Mouse (Mus musculus) adrenal gland, adult 18-20 months (tissue): ENCODE data around the gene Gimap8. TPM values are rescaled to one million over a fixed set of nuclear protein-coding genes. Genes with fewer than 3 reads are reported as not detected.
"Not testable (repeated sequence)": the region's sequence is repeated elsewhere in the genome, so short reads cannot be mapped to it uniquely, and the experiment has no call there.

Experiments used
- DNase-seq, 2 experiments: peaks; one replicate each; pipeline ENCODE4 v3.0.0; 2021 to 2022; ENCODE audit warnings: low spot score in 2 of 2
- long read RNA-seq, 2 experiments: library from polyadenylated mRNA; stranded (forward); transcript quantifications; one replicate each; pipeline ENCODE4 v2.0.0; 2021
- total RNA-seq, 2 experiments: library from RNA; stranded (reverse); gene quantifications; 1 replicate in 1 of 2; 2 replicates in 1 of 2; pipeline ENCODE4 v1.2.3; 2021

Gene Gimap8
- 10 to 100 TPM in 1 of 2 experiments, 1 to 10 TPM in 1; 9.2 to 10.9 TPM for total RNA-seq
- long read RNA-seq, experiment 1, partial matches to known transcripts = 0 of 3 reads
- long read RNA-seq, experiment 1, other reads (novel, unspliced or antisense) = 1 of 3 reads
- long read RNA-seq, experiment 2, partial matches to known transcripts = 1 of 5 reads
- long read RNA-seq, experiment 2, other reads (novel, unspliced or antisense) = 1 of 5 reads

DNA sequence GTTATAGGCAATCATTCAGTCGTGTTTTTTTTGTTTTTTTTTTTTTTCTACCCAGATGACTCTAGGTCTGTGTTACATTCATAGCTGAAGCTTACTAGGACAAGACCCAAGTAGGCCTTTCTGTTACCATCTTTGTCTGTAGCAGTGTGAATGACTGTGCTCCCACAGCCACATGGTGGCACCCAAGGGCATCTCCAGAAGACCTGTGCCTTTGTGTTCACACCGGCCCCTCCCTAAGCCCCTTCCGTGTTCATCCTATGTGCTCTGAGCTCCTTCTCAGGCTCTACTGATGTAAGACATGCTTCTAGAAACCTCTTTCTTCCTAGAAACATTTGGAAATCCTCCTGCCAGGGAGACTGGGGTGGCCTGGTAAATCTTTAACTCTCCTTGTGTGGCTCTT lies at the start of gene Gimap8:
Gene Gimap8, plus strand, starts transcription at position 240 of the 400 bp plus-strand sequence.
- DNase-seq = peak in 1 of 2 experiments; percentile 47

GRCm38 (mm10) chr6:48600594-48600993 lies 46.4 kb upstream of the Gimap8 start:
- no peak for DNase-seq

DNA sequence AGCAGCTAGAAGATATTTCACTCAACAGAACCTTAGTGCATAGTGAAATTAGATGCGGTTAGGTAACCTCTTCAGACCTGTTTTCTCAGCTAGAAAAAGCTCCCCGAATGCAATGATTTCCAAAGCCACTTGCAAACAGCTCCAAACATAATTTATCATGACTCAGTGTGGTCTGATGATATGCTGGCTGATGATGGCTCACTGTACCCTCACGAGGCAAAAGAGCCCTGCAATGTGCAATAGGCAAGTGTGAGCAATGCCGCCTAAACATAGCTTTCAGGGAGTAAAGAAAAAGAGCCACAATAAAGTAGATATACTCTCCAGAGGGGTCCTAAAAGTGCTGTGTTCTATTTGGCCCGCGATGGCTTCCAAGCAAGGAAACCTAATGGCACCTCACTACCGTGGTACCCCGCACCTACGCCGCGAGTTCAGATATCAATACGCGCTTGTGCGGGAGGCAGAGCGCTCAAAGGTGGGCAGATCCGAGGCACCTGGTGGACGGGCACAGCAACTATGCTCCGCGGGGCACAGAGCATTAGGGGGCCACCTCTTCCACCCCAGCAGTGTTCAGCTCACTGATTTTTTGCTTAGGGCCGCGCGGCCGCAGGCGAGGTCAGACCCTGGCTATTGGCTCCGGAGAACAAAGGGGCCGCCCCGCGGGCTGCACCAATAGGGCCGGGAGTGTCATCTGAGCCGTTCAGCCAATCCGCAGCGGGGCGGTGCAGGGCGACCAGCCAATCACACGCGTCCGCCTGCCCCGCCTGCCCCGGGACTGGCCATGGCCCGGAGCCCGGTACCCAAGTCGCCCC lies 45.6 kb upstream of the Gimap8 start, which contains the start of gene Zfp775:
Gene Zfp775, plus strand, starts transcription at position 793 of the 809 bp plus-strand sequence.
- DNase-seq = peak; percentile 92 to 93

DNA sequence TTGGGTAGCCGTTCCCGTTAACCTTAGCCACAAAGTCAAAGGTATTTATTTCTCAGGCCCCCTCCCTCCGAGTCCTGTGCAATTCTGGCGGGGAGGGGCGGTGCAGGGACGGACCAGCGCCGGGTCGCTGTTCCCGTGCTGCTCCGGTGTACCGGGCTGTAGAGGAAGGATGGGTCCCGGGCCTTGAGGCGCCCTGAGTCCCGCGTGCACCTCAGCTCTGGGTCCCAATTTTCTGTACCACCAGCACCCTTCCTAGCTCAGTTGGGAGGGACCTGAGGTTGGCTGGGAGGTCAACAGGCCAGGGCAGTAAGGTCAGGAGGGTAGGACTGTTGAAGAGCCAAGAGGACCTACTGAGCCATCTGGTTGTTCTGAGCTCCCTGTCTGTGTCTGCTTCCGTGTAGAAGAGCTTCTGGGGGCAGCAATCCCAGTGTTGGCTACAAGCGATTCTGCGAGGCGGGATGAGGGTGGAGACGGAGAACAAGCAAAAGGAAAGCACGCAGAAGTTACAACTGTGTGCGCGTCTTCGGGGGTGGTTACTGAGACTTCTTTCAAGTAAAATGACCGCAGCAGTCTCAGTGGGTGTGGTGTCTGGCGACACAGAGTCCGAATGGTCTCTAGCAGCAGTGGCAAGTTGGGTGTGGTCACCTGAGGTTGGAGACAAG lies 44.8 kb upstream of the Gimap8 start:
- DNase-seq = peak in 1 of 2 experiments; percentile 41

DNA sequence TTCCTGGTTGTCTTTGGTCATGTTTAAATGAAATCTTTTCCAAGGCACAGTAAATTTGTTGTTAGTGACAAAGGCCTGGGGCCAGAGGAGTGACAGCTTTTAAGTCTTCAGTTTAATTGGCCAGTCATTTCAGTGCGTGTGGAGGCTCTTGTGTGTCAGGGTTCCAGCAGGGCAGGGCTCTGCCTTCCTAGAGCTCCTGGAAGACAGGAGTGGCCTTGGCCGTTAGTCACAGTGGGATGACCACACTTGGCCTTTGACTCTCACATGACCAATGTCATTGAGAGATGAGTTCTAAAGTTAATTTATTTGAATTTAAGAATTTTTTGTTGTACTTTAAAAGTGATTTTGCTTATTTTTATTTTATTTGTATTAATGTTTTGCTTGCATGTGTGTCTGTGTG lies 38.9 kb upstream of the Gimap8 start:
- peak in 1 of 2 experiments; percentile 41 for DNase-seq

- no peak for DNase-seq
These were observed 37.5 kb upstream of the Gimap8 start for GRCm38 (mm10) chr6:48609512-48609911.

- no peak for DNase-seq
These were observed 36.4 kb upstream of the Gimap8 start for GRCm38 (mm10) chr6:48610657-48611056.

DNA sequence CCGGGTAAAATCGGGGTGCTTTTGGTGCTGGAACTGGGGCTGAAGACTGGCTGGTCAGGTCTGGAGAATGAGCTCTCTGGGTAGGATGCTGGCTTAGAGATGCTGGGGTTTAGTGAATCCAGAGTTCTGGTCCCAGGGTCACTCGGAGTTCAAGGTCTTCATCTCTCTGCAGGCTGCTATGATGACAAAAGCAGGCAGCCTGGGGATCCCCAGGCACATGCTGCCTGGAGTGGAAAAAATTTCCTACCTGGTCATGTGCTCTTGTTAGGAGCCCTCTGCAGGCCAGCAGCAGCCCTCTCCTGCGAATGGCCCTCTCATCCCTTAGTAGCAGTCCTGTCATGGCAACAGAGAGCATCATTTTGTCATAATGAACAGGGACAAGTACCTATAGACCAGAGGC lies 33.6 kb upstream of the Gimap8 start:
- DNase-seq = no peak

DNA sequence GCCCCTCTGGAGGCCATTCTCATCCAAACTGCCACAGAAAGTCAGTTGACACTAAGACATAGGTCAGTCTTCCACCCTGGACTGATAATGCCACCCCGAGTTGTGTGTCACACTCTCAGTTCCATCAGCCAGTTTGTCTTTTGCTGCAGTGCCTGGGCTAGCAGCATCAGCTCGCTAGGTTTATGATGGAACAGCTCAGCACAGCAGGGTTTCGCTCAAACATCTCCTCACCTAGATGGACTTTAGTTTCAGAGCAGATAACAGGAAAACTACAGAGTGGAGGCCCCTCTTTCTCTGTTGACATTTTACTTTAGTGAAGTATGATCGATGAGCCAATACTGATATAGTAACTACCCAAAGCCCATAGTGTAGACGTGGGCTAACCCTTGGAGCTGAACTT lies 32.3 kb upstream of the Gimap8 start:
- no peak for DNase-seq

DNA sequence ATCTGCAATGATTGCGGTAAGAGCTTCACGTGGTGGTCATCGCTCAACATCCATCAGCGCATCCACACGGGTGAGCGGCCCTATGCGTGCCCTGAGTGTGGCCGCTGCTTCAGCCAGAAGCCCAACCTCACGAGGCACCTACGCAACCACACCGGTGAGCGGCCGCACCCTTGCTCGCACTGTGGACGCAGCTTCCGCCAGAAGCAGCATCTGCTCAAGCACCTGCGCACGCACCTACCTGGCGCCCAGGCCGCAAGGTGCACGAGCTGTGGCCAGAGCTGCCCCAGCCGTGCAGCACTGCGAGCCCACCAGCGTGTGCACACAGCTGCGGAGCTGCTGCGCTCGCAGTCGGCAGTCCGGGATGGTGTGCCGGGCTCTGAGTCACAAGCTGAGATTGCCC lies 27.0 kb upstream of the Gimap8 start:
- no peak for DNase-seq

DNA sequence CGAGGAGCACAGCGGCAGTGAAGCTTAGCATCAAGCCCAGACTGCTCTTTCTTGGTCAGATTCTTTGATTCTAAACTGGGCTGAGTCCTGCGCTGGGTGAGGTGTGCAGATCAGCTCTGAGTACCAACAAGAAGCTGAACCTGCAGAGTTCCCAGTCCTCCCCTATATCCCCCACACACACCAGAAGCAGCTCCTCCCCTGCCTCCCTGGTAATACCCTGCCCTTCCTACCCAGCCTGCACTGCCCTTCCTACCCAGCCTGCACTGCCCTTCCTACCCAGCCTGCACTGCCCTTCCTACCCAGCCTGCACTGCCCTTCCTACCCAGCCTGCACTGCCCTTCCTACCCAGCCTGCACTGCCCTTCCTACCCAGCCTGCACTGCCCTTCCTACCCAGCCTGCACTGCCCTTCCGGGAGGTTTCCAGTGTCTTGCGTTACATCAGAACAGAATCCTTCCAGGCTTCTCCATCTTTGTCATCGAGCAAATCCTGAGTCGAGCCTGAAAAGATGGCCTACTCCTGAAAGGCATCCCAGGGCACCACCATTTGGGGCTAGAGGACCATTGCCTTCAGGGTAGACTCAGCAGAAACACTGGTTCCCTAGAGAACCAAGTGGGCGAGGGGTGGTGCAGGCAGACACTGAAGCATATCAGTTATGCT lies 24.7 kb upstream of the Gimap8 start:
- DNase-seq = not testable (repeated sequence)

DNA sequence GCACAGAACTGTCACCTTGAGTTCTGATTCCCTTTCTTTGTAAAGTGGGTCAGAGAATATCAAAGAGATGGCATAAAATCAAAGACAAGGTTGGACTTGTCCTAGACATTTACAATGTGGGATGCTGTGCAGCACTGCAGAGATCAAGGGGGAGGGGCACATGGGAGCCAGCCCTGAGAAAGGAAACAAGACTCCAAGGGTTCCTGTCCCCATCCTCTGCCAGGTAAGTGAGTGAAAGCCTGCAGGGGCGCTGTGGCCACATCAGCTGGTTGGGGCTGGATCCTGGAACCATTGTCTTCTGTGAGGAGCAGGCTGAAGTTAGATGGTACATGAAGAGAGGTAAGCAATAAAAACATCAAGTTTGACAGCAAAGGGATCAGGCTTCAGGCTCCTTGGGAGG lies 23.6 kb upstream of the Gimap8 start:
- no peak for DNase-seq

GRCm38 (mm10) chr6:48626464-48626863 lies 20.6 kb upstream of the Gimap8 start, which contains the start of gene AI854703:
Gene AI854703 (plus strand): TSS chr6:48626764.
- no peak for DNase-seq

- peak; percentile 52 to 53 for DNase-seq
These were observed 20.1 kb upstream of the Gimap8 start for GRCm38 (mm10) chr6:48626984-48627383.

GRCm38 (mm10) chr6:48627511-48627924 lies 19.5 kb upstream of the Gimap8 start:
- no peak for DNase-seq

- DNase-seq = no peak
These were observed 18.7 kb upstream of the Gimap8 start for GRCm38 (mm10) chr6:48628377-48628776.

- DNase-seq = no peak
These were observed 18.0 kb upstream of the Gimap8 start for GRCm38 (mm10) chr6:48628808-48629660.

DNA sequence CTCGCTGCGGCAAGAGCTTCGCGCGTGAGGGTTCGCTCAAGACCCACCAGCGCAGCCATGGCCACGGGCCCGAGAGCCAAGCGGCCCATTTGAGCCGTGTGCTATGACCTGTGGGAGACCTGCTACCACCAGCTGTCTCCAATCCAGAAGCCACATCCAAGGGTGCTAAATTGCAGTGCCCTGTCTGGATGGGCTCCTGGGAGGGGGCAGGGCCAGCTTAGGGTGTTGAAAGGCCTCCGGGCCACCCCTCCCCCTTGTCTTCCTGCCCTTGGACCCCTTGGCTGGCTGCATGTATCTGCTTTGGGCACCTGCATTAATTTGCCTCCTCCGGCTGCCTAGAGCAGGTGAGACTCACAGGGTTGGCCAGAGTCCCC lies 17.4 kb upstream of the Gimap8 start:
- DNase-seq = no peak

DNA sequence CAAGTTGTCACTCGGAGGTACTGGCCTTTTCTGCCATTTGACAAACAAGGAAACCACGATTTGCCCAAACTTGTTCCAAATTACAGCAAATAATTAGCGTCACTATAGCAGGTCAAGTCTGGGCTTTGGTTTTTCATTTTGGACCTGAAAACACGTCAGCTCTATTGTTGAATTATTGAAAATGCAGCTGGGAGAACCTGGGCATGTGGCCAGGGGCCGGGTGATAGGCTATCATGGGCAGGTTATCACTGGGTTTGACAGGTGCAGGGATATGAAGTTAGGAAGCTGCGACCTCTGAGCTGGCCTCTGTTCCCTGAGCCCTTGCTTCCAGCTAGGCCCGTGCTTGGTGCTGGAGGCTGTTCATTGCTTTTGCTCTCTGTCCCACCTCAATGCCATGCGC lies 16.2 kb upstream of the Gimap8 start:
- no peak for DNase-seq

- no peak for DNase-seq
These were observed 11.9 kb upstream of the Gimap8 start for GRCm38 (mm10) chr6:48635105-48635504.
